Mouse (Mus musculus) R1 (cell line): ENCODE data around the gene AB124611.
"Not testable (repeated sequence)": the region's sequence is repeated elsewhere in the genome, so short reads cannot be mapped to it uniquely, and the experiment has no call there.

Experiments
- DNase-seq: peaks from one replicate; pipeline ENCODE4 v3.0.0-alpha.2; 2018; ENCODE audit warnings: low read depth, low spot score

AB124611 gene

GRCm38 (mm10) chr9:21525142-21525936 lies 637 bp upstream of the AB124611 start:
- DNase-seq, result no peak

GRCm38 (mm10) chr9:21526634-21526944 lies 613 bp downstream of the AB124611 start:
- no peak for DNase-seq

GRCm38 (mm10) chr9:21527100-21527801 lies 1.3 kb downstream of the AB124611 start:
- no peak for DNase-seq

GRCm38 (mm10) chr9:21527917-21528324 lies 1.9 kb downstream of the AB124611 start:
- no peak for DNase-seq

GRCm38 (mm10) chr9:21536501-21536900 lies 10.5 kb downstream of the AB124611 start:
- no peak for DNase-seq

- DNase-seq, result no peak
Measured at GRCm38 (mm10) chr9:21537009-21537408, 11.0 kb downstream of the AB124611 start.

- DNase-seq, result no peak
Measured at GRCm38 (mm10) chr9:21539981-21540753, 14.2 kb downstream of the AB124611 start.

GRCm38 (mm10) chr9:21542001-21542400 lies 16.0 kb downstream of the AB124611 start:
- DNase-seq, result not testable (repeated sequence)

GRCm38 (mm10) chr9:21545351-21545915 lies 19.5 kb downstream of the AB124611 start:
- peak; percentile 98 for DNase-seq

GRCm38 (mm10) chr9:21545916-21546788 lies 20.2 kb downstream of the AB124611 start:
- DNase-seq, result peak; percentile 99

GRCm38 (mm10) chr9:21546789-21547074 lies 20.8 kb downstream of the AB124611 start, which contains the start of gene Carm1:
Gene Carm1 (plus strand): TSS chr9:21546894.
- DNase-seq, result no peak

GRCm38 (mm10) chr9:21547075-21547941 lies 21.3 kb downstream of the AB124611 start:
- peak; percentile 78 for DNase-seq

GRCm38 (mm10) chr9:21551049-21551448 lies 25.1 kb downstream of the AB124611 start:
- DNase-seq, result no peak

GRCm38 (mm10) chr9:21553607-21554273 lies 27.8 kb downstream of the AB124611 start:
- DNase-seq, result no peak

- DNase-seq, result peak; percentile 41
Measured at GRCm38 (mm10) chr9:21555198-21555742, 29.3 kb downstream of the AB124611 start.

- DNase-seq, result no peak
Measured at GRCm38 (mm10) chr9:21556996-21557395, 31.0 kb downstream of the AB124611 start.

GRCm38 (mm10) chr9:21557556-21557955 lies 31.6 kb downstream of the AB124611 start:
- peak; percentile 84 for DNase-seq

GRCm38 (mm10) chr9:21558366-21558765 lies 32.4 kb downstream of the AB124611 start:
- peak; percentile 52 for DNase-seq

- no peak for DNase-seq
Measured at GRCm38 (mm10) chr9:21559151-21559550, 33.2 kb downstream of the AB124611 start.
